Mouse (Mus musculus): ENCODE results near the gene Gbx1.

DNA sequence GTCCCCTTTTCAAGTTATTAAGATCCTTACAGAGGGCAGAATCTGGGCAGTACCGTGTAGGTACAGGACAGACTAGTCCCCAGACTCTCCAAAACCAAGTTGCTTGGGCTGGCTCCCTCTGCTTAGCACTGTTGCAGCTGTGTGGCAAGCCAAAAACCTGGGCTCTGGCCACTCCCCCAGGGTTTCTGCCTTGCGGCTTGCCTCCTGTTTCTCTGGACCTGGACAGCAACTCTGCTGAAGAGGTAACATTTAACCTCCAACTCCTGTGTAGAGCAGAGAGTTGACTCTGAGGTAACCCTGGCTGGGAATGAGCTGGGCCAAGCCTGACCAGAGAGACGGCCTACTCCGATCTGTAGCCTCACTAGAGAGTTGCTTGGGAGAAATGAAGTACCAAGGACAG, 24.2 kb downstream of the Gbx1 start:
- no peak for TF ChIP-seq POLR2A (IDR thresholded peaks at IDR 0.05; ENCODE audit: borderline replicate concordance, insufficient read depth, low read length)
- no peak for TF ChIP-seq CTCF (IDR thresholded peaks at IDR 0.05; ENCODE audit: borderline replicate concordance, insufficient read depth, low read depth, low read length)
